Mouse (Mus musculus) layer of hippocampus, adult 8-10 months (tissue): ENCODE results near the gene Gm20909. TPM values are rescaled to one million over a fixed set of nuclear protein-coding genes. Genes with fewer than 3 reads are reported as not detected.
"Not testable (repeated sequence)": the region's sequence is repeated elsewhere in the genome, so short reads cannot be mapped to it uniquely, and the experiment has no call there.

Experiments used
- DNase-seq, 2 experiments: peaks; one replicate each; pipeline ENCODE4 v3.0.0; 2022; ENCODE audit warnings: low spot score in 2 of 2
- total RNA-seq, 4 experiments: library from RNA; stranded (reverse); gene quantifications; 2 replicates each; pipeline ENCODE4 v1.2.4; 2022

Gene Gm20909
- total RNA-seq, result not detected

DNA sequence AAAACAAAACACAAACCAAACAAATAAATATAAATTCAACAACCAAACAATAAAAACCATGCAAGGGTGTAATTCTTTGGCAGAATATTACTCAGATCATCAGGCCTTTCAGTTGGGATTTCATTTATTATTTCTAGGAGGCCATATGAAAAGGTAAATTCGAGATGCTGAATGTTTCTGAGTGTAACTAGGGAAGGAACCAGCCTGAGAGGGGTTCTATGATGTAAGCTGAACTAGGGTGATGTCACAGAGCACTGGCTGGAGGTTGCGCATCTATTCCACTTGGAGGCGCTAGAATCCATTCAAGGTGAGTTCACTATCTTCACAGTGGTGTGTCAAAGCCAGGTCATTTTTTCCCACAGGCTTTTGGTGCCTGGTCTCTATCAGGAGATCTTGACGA, at the start of gene Gm20909:
TSS of gene Gm20909 (plus strand) at position 301 of the 400 bp plus-strand sequence.
- not testable (repeated sequence) for DNase-seq

Other genes starting within 250 kb of the Gm20909 start
- not detected for gene Gm29866, start 170.9 kb upstream of the Gm20909 start, total RNA-seq
- gene Gm20865, start 77.0 kb downstream of the Gm20909 start, total RNA-seq, result not detected